Mouse (Mus musculus) kidney, embryonic 15.5 days (tissue): ENCODE measurements around the gene Nsa2. TPM values are rescaled to one million over a fixed set of nuclear protein-coding genes. Genes with fewer than 3 reads are reported as not detected.

Experiments
- ATAC-seq: fragments of 200-750 bp; cut with Nextera tagmentation; replicated peaks from 2 replicates; pipeline ENCODE4 v1.8.0; 2017; ENCODE audit warnings: moderate TSS enrichment; ENCODE audit not compliant: low FRiP score
- H3K27ac ChIP-seq: fragments of 300-500 bp; sonication (generic); 2 replicates; pipeline ENCODE4 v1.5.1; 2015; ENCODE audit warnings: mild to moderate bottlenecking, inconsistent platforms
- H3K27me3 ChIP-seq: fragments of 300-500 bp; sonication (generic); 2 replicates; pipeline ENCODE4 v1.6.1; 2015; ENCODE audit warnings: inconsistent platforms
- H3K36me3 ChIP-seq: fragments of 300-500 bp; sonication (generic); 2 replicates; pipeline ENCODE4 v1.6.1; 2015; ENCODE audit warnings: inconsistent platforms
- H3K4me1 ChIP-seq: fragments of 300-500 bp; sonication (generic); 2 replicates; pipeline ENCODE4 v1.6.1; 2015; ENCODE audit warnings: inconsistent platforms
- H3K4me2 ChIP-seq: fragments of 300-500 bp; sonication (generic); 2 replicates; pipeline ENCODE4 v1.6.1; 2015; ENCODE audit warnings: moderate library complexity, mild to moderate bottlenecking, inconsistent platforms
- H3K4me3 ChIP-seq: fragments of 300-500 bp; sonication (generic); replicated peaks from 2 replicates; pipeline ENCODE4 v1.5.1; 2015; ENCODE audit warnings: mild to moderate bottlenecking, inconsistent platforms
- H3K9ac ChIP-seq: fragments of 300-500 bp; sonication (generic); 2 replicates; pipeline ENCODE4 v1.6.1; 2015; ENCODE audit warnings: mild to moderate bottlenecking, inconsistent platforms
- H3K9me3 ChIP-seq: fragments of 300-500 bp; sonication (generic); replicated peaks from 2 replicates; pipeline ENCODE4 v1.6.1; 2016; ENCODE audit warnings: inconsistent platforms
- WGBS: fragments of 180-500 bp; shearing (Covaris S2); methylation state at CpG from one replicate; pipeline ENCODE4 v1.1.7; 2015; ENCODE audit warnings: mixed read lengths; 5-methylcytosine and 5-hydroxymethylcytosine counted together
- polyA plus RNA-seq: library from polyadenylated mRNA; unstranded; fragments of >200 nt; fragmentation: Nextera tagmentation; extraction: Ambion mirVana; gene quantifications from 2 replicates; pipeline ENCODE4 v1.2.1, GENCODE M21; 2015

Gene Nsa2
- polyA plus RNA-seq, 1 experiment from 2014 or later: 57.0 TPM

- Histone ChIP-seq H3K4me3 (no peak overlapping the region), H3K9ac (no peak overlapping the region), H3K36me3 (no peaks in the 10 kb centered on the region), H3K27ac (no peak overlapping the region), H3K4me2 (no peak overlapping the region), H3K27me3 (no peaks in the 10 kb centered on the region), H3K4me1 (no peaks in the 10 kb centered on the region), H3K9me3 (no peaks in the 10 kb centered on the region)
- 90% methylated on average over 3 of the region's 3 CpGs for WGBS
- ATAC-seq: no peak
Observed at GRCm38 (mm10) chr13:97080615-97081014, 57.1 kb downstream of the Nsa2 start.

- no peak for ATAC-seq
- Histone ChIP-seq H3K36me3 (no peaks in the 10 kb centered on the region), H3K9me3 (no peaks in the 10 kb centered on the region), H3K9ac (no peak overlapping the region), H3K27me3 (no peaks in the 10 kb centered on the region), H3K4me1 (no peaks in the 10 kb centered on the region), H3K4me3 (no peak overlapping the region), H3K27ac (no peak overlapping the region), H3K4me2 (no peak overlapping the region)
- 78% methylated on average over 2 of the region's 2 CpGs for WGBS
Observed at GRCm38 (mm10) chr13:97080201-97080600, 57.5 kb downstream of the Nsa2 start.

Other genes with a start within 250 kb of the Nsa2 start
- 1.5 and 1.6 TPM in 2 replicates for gene Gcnt4, start 213.2 kb downstream of the Nsa2 start, polyA plus RNA-seq
- gene 1700029F12Rik, start 103.6 kb downstream of the Nsa2 start, polyA plus RNA-seq: not detected in 2 replicates
- gene Fam169a, start 70.7 kb downstream of the Nsa2 start, polyA plus RNA-seq: 3.0 and 3.4 TPM in 2 replicates
- gene Gm6169, start 38.7 kb downstream of the Nsa2 start, polyA plus RNA-seq: 2.7 and 3.8 TPM in 2 replicates
- 32.9 and 33.7 TPM in 2 replicates for gene Gfm2, start within 50 bp of the Nsa2 start, polyA plus RNA-seq
- 34.6 and 36.7 TPM in 2 replicates for gene Hexb, start 60.4 kb upstream of the Nsa2 start, polyA plus RNA-seq
- gene Enc1, start 103.2 kb upstream of the Nsa2 start, polyA plus RNA-seq: 12.0 and 15.1 TPM in 2 replicates